Mouse (Mus musculus): ENCODE data around the gene Rsrc1. TPM values are rescaled to one million over a fixed set of nuclear protein-coding genes. Genes with fewer than 3 reads are reported as not detected.
"Not testable (repeated sequence)": the region's sequence is repeated elsewhere in the genome, so short reads cannot be mapped to it uniquely, and the experiment has no call there.

Gene Rsrc1
- polyA plus RNA-seq, 1 experiment from 2014 or later = 6.1 TPM

GRCm38 (mm10) chr3:67059755-67060154 lies 78.6 kb downstream of the Rsrc1 start:
- Histone ChIP-seq H3K36me3 (ENCODE audit: control insufficient read depth, insufficient read depth) (no peaks in the 10 kb centered on the region), H3K4me1 (ENCODE audit: control insufficient read depth, low read depth, low read length) (no peaks in the 10 kb centered on the region), H3K4me3 (ENCODE audit: low read depth, low read length) (no peak overlapping the region), H3K27ac (ENCODE audit: low read length) (no peak overlapping the region), H3K9ac (ENCODE audit: low read depth, low read length) (no peak overlapping the region), H3K27me3 (ENCODE audit: control insufficient read depth, insufficient read depth, low read depth, low read length) (no peaks in the 10 kb centered on the region), H3K9me3 (replicated peaks; ENCODE audit: control insufficient read depth, low read length) (no peaks in the 10 kb centered on the region), H3K4me2 (ENCODE audit: low read depth, low read length) (no peak overlapping the region)
- ATAC-seq (ENCODE audit: low read depth) = no peak
- 67% methylated on average over 2 of the region's 2 CpGs for WGBS (ENCODE audit: insufficient replicate concordance)

DNA sequence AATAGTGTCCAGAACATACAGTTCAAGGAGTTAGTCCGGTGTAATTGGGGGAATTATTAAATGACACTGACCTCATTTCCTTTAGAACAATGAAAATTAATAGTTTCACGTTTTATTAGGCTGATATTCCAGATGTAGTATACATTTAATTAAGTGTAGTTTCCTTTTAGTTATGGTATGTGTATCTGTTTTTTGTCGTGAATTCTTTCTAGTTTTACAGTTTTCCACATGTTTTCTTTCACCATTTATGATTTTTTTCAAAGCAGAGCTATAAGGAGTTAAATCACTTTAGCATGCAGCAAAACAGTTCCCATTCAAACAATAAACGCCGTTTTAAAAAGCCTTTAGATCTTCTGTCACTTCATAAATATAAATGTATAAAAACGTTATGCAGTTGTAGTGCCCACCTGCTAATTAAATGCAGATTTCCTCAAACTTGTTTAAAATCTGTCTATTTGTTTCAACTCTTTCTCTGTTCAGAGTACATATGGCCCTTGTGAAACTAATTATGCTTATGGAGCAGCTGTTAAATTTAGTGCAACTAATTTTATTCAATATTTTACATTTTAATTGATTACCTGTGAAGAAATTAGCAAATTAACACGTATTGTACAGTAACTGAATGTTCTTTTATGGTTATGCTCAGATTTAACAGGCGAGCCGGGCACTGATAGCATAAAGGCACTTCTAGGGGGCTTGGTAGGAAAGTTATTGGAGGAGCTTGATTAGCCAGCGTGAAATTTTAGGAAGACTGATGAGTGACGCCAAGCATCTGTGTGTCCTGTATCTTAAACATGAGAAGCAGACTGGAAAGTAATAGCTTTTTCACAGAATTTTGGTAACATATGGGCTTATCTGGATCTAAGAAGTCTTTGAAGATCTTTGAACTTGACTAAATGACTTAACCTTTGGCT lies 89.6 kb downstream of the Rsrc1 start:
- no peaks in the 10 kb centered on the region for H3K27me3 ChIP-seq (ENCODE audit: control insufficient read depth, insufficient read depth, low read depth, low read length)
- no peak overlapping the region for H3K4me3 ChIP-seq (ENCODE audit: low read depth, low read length)
- no peaks in the 10 kb centered on the region for H3K36me3 ChIP-seq (ENCODE audit: control insufficient read depth, insufficient read depth)
- WGBS (ENCODE audit: insufficient replicate concordance) = 73% methylated on average over 11 of the region's 11 CpGs
- no peak overlapping the region for H3K9ac ChIP-seq (ENCODE audit: low read depth, low read length)
- no peaks in the 10 kb centered on the region for H3K9me3 ChIP-seq (replicated peaks; ENCODE audit: control insufficient read depth, low read length)
- H3K27ac ChIP-seq (ENCODE audit: low read length) = no peak overlapping the region
- no peak for ATAC-seq (ENCODE audit: low read depth)
- H3K4me2 ChIP-seq (ENCODE audit: low read depth, low read length) = no peak overlapping the region
- H3K4me1 ChIP-seq (ENCODE audit: control insufficient read depth, low read depth, low read length) = no peaks in the 10 kb centered on the region

GRCm38 (mm10) chr3:67073653-67074052 lies 92.5 kb downstream of the Rsrc1 start:
- H3K9me3 ChIP-seq (replicated peaks; ENCODE audit: control insufficient read depth, low read length); H3K4me1 ChIP-seq (ENCODE audit: control insufficient read depth, low read depth, low read length); H3K27me3 ChIP-seq (ENCODE audit: control insufficient read depth, insufficient read depth, low read depth, low read length); H3K9ac ChIP-seq (ENCODE audit: low read depth, low read length); H3K36me3 ChIP-seq (ENCODE audit: control insufficient read depth, insufficient read depth); H3K4me3 ChIP-seq (ENCODE audit: low read depth, low read length); H3K4me2 ChIP-seq (ENCODE audit: low read depth, low read length); H3K27ac ChIP-seq (ENCODE audit: low read length); ATAC-seq (ENCODE audit: low read depth): not testable (repeated sequence)

DNA sequence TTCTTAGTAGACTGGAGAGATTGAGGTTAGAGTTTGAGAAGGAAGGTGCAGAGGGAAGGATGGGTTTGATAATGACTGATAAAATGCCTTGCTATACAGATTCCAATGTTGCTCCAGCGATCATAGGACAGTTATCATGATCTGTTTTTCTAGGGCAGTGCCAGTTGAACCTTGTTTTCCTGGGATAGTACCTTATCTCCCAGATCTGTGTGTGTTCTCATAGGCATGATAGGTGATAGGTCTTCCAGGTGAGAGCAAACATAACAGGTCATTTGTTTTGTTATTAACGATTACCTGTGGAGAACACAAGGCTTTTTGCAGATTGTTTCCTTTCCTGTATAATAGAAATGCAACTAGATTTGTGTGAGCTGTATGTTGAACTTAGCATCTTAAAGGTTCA lies 94.3 kb downstream of the Rsrc1 start:
- Histone ChIP-seq H3K27ac (ENCODE audit: low read length) (no peak overlapping the region), H3K27me3 (ENCODE audit: control insufficient read depth, insufficient read depth, low read depth, low read length) (no peaks in the 10 kb centered on the region), H3K4me3 (ENCODE audit: low read depth, low read length) (no peak overlapping the region), H3K9ac (ENCODE audit: low read depth, low read length) (no peak overlapping the region), H3K4me2 (ENCODE audit: low read depth, low read length) (no peak overlapping the region), H3K4me1 (ENCODE audit: control insufficient read depth, low read depth, low read length) (no peaks in the 10 kb centered on the region), H3K9me3 (replicated peaks; ENCODE audit: control insufficient read depth, low read length) (no peaks in the 10 kb centered on the region), H3K36me3 (ENCODE audit: control insufficient read depth, insufficient read depth) (no peaks in the 10 kb centered on the region)
- no peak for ATAC-seq (ENCODE audit: low read depth)
- WGBS (ENCODE audit: insufficient replicate concordance) = 78% methylated on average over 2 of the region's 2 CpGs

DNA sequence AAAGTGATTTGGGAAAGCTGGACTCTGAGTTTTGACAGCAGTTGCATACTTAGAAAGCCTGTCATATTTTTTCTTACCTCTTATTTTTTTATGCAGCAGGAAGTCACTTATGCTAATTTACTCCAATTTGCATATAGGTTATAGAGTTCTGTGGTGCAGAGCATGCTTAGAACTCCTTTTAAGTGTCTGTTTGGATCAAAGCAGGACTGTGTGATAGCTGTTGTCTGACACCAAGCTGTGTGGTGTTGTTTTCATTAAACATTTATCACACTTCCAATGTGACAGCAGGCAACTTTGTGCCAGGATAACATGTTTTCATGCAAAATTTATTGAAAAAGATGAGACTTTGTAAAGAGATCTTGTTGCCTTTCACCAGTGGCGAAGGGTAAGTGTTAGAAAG lies 103.6 kb downstream of the Rsrc1 start:
- H3K4me3 ChIP-seq (ENCODE audit: low read depth, low read length) = no peak overlapping the region
- no peaks in the 10 kb centered on the region for H3K27me3 ChIP-seq (ENCODE audit: control insufficient read depth, insufficient read depth, low read depth, low read length)
- ATAC-seq (ENCODE audit: low read depth) = no peak
- no peaks in the 10 kb centered on the region for H3K9me3 ChIP-seq (replicated peaks; ENCODE audit: control insufficient read depth, low read length)
- H3K4me1 ChIP-seq (ENCODE audit: control insufficient read depth, low read depth, low read length) = no peaks in the 10 kb centered on the region
- no peak overlapping the region for H3K4me2 ChIP-seq (ENCODE audit: low read depth, low read length)
- no peak overlapping the region for H3K9ac ChIP-seq (ENCODE audit: low read depth, low read length)
- H3K36me3 ChIP-seq (ENCODE audit: control insufficient read depth, insufficient read depth) = no peaks in the 10 kb centered on the region
- no peak overlapping the region for H3K27ac ChIP-seq (ENCODE audit: low read length)
- WGBS (ENCODE audit: insufficient replicate concordance) = 56% methylated on average over 1 of the region's 1 CpGs

DNA sequence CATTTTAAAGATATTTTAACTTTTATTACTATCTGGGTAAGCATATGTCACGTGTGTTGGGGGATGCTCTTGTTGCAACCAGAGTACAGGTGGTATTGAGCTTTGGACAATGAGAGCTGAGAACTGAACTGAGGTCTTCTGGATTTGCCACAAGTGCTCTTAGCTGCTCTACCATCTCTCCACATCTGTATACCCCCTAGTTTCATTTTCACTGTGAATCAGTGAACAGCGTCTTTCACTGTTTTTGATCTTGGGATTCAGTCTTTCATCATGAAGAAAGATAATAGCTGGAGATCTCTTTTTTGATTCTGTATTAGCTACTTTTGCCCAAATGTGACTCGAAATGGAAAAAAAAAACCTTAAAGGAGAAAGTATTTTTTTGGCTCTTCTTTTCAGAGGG lies 127.2 kb downstream of the Rsrc1 start:
- H3K27ac ChIP-seq (ENCODE audit: low read length) = no peak overlapping the region
- H3K4me3 ChIP-seq (ENCODE audit: low read depth, low read length) = no peak overlapping the region
- 75% methylated on average over 3 of the region's 3 CpGs for whole genome bisulfite sequencing (ENCODE audit: insufficient replicate concordance)
- no peak overlapping the region for H3K4me2 ChIP-seq (ENCODE audit: low read depth, low read length)
- H3K9me3 ChIP-seq (replicated peaks; ENCODE audit: control insufficient read depth, low read length) = no peaks in the 10 kb centered on the region
- H3K4me1 ChIP-seq (ENCODE audit: control insufficient read depth, low read depth, low read length) = no peaks in the 10 kb centered on the region
- no peak for ATAC-seq (ENCODE audit: low read depth)
- no peak overlapping the region for H3K9ac ChIP-seq (ENCODE audit: low read depth, low read length)
- no peaks in the 10 kb centered on the region for H3K36me3 ChIP-seq (ENCODE audit: control insufficient read depth, insufficient read depth)
- no peaks in the 10 kb centered on the region for H3K27me3 ChIP-seq (ENCODE audit: control insufficient read depth, insufficient read depth, low read depth, low read length)

GRCm38 (mm10) chr3:67116317-67116716 lies 135.1 kb downstream of the Rsrc1 start:
- no peak for ATAC-seq (ENCODE audit: low read depth)
- no peak overlapping the region for H3K27ac ChIP-seq (ENCODE audit: low read length)
- H3K4me2 ChIP-seq (ENCODE audit: low read depth, low read length) = no peak overlapping the region
- H3K27me3 ChIP-seq (ENCODE audit: control insufficient read depth, insufficient read depth, low read depth, low read length) = no peaks in the 10 kb centered on the region
- 67% methylated on average over 4 of the region's 4 CpGs for WGBS (ENCODE audit: insufficient replicate concordance)
- H3K4me3 ChIP-seq (ENCODE audit: low read depth, low read length) = no peak overlapping the region
- no peaks in the 10 kb centered on the region for H3K9me3 ChIP-seq (replicated peaks; ENCODE audit: control insufficient read depth, low read length)
- no peaks in the 10 kb centered on the region for H3K4me1 ChIP-seq (ENCODE audit: control insufficient read depth, low read depth, low read length)
- no peak overlapping the region for H3K9ac ChIP-seq (ENCODE audit: low read depth, low read length)
- no peaks in the 10 kb centered on the region for H3K36me3 ChIP-seq (ENCODE audit: control insufficient read depth, insufficient read depth)

DNA sequence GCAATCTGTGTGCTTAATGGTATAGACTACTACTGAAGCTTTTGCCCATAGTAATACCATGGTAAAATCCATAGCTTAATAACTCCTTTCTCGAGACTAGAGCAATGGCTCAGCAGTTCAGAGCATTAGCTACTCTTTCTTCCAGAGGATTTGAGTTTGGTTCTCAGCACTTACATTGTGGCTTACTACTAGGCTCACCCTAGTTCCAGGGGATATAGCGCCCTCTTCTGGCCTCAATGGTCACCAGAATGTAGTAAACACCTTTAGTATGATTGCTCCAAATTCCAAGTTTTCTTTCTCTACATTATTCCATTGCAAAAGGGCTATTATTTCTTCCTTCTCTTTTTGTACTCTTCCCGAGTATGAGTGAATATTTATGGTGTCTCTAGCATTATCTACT lies 151.3 kb downstream of the Rsrc1 start:
- Histone ChIP-seq H3K27ac (ENCODE audit: low read length) (no peak overlapping the region), H3K9me3 (replicated peaks; ENCODE audit: control insufficient read depth, low read length) (no peaks in the 10 kb centered on the region), H3K27me3 (ENCODE audit: control insufficient read depth, insufficient read depth, low read depth, low read length) (no peaks in the 10 kb centered on the region), H3K4me3 (ENCODE audit: low read depth, low read length) (no peak overlapping the region), H3K9ac (ENCODE audit: low read depth, low read length) (no peak overlapping the region), H3K4me2 (ENCODE audit: low read depth, low read length) (no peak overlapping the region), H3K4me1 (ENCODE audit: control insufficient read depth, low read depth, low read length) (no peaks in the 10 kb centered on the region), H3K36me3 (ENCODE audit: control insufficient read depth, insufficient read depth) (no peaks in the 10 kb centered on the region)
- 57% methylated on average over 3 of the region's 3 CpGs for WGBS (ENCODE audit: insufficient replicate concordance)
- ATAC-seq (ENCODE audit: low read depth) = no peak

- Histone ChIP-seq H3K9me3 (replicated peaks; ENCODE audit: control insufficient read depth, low read length) (no peaks in the 10 kb centered on the region), H3K4me3 (ENCODE audit: low read depth, low read length) (no peak overlapping the region), H3K27me3 (ENCODE audit: control insufficient read depth, insufficient read depth, low read depth, low read length) (no peaks in the 10 kb centered on the region), H3K9ac (ENCODE audit: low read depth, low read length) (no peak overlapping the region), H3K36me3 (ENCODE audit: control insufficient read depth, insufficient read depth) (no peaks in the 10 kb centered on the region), H3K4me1 (ENCODE audit: control insufficient read depth, low read depth, low read length) (no peaks in the 10 kb centered on the region), H3K27ac (ENCODE audit: low read length) (no peak overlapping the region), H3K4me2 (ENCODE audit: low read depth, low read length) (no peak overlapping the region)
- no peak for ATAC-seq (ENCODE audit: low read depth)
- 75% methylated on average over 2 of the region's 2 CpGs for WGBS (ENCODE audit: insufficient replicate concordance)
These were observed 154.7 kb downstream of the Rsrc1 start for GRCm38 (mm10) chr3:67135749-67136375.
